ENCODE assay signal across 11 mouse cellular contexts in genomic region chr13:63113881-63114301, GRCm38 (mm10).
DNase-seq lines count a peak whose midpoint lies in the region; ATAC-seq and TF ChIP-seq lines count a peak whose summit lies in the region.
"Had no signal": no experiment of that assay in that cellular context is flagged by ENCODE, and none has a peak within 500 bp of the region (broad histone marks: within the 10 kb centered on the region; RNA-seq: fewer than 3 reads in every experiment).

No protein-coding gene starts in this region.

- H3K4me2 ChIP-seq in kidney, embryonic 14.5 days (replicated peaks; ENCODE audit: low read depth, low read length): no peak overlapping the region
- H3K4me2 ChIP-seq in midbrain, embryonic 12.5 days (replicated peaks): no peak overlapping the region
- H3K4me2 ChIP-seq: kidney, embryonic 15.5 days; neural tube, embryonic 13.5 days had no signal

- H3K36me3 ChIP-seq in kidney, adult 2 months (ENCODE audit: control insufficient read depth, insufficient read depth, low read length): no peaks in the 10 kb centered on the region
- H3K36me3 ChIP-seq in kidney, embryonic 14.5 days (ENCODE audit: control insufficient read depth, insufficient read depth, low read length): no peaks in the 10 kb centered on the region
- H3K36me3 ChIP-seq in midbrain, embryonic 12.5 days: no peaks in the 10 kb centered on the region
- H3K36me3 ChIP-seq: kidney, embryonic 15.5 days; neural tube, embryonic 13.5 days had no signal

- no peaks in the 10 kb centered on the region for H3K27me3 ChIP-seq in kidney, adult 2 months (replicated peaks; ENCODE audit: control insufficient read depth, insufficient read depth, low read length)
- H3K27me3 ChIP-seq in kidney, embryonic 14.5 days (ENCODE audit: control insufficient read depth, insufficient read depth, low read length): no peaks in the 10 kb centered on the region
- H3K27me3 ChIP-seq in midbrain, embryonic 12.5 days: no peaks in the 10 kb centered on the region
- H3K27me3 ChIP-seq: kidney, embryonic 15.5 days; neural tube, embryonic 13.5 days had no signal

- H3K9me3 ChIP-seq in kidney, embryonic 14.5 days (ENCODE audit: control insufficient read depth, low read length): no peaks in the 10 kb centered on the region
- peaks cover 5% of the 10 kb centered on the region; the same call in 1 of the 2 replicates for H3K9me3 ChIP-seq in midbrain, embryonic 12.5 days
- H3K9me3 ChIP-seq: kidney, embryonic 15.5 days; neural tube, embryonic 13.5 days had no signal

- H3K27ac ChIP-seq in kidney, adult 2 months (ENCODE audit: insufficient read depth, low read depth, low read length): peak overlapping the region; percentile 78; the same call in 1 of the 2 replicates
- H3K27ac ChIP-seq in kidney, embryonic 14.5 days (ENCODE audit: low read depth, low read length): no peak overlapping the region
- H3K27ac ChIP-seq in midbrain, embryonic 12.5 days (replicated peaks): peak overlapping the region; percentile 68
- H3K27ac ChIP-seq: neural tube, embryonic 13.5 days had no signal

- no peak overlapping the region for H3K4me3 ChIP-seq in kidney, adult 2 months (ENCODE audit: insufficient read depth, low read depth, low read length)
- no peak overlapping the region for H3K4me3 ChIP-seq in kidney, embryonic 14.5 days (ENCODE audit: low read length)
- H3K4me3 ChIP-seq in midbrain, embryonic 12.5 days: no peak overlapping the region
- H3K4me3 ChIP-seq: kidney, embryonic 15.5 days; neural tube, embryonic 13.5 days had no signal

- no peak for ATAC-seq in kidney, embryonic 14.5 days (ENCODE audit: low FRiP score, low TSS enrichment)
- peak; percentile 51; the same call in 1 of the 2 replicates for ATAC-seq in common myeloid progenitor, adult 5-6 weeks (replicated peaks; ENCODE audit: low read depth, poor library complexity, severe bottlenecking)
- peak; percentile 3; the same call in 1 of the 2 replicates for ATAC-seq in midbrain, embryonic 12.5 days (ENCODE audit: low FRiP score, low read depth)

- TF ChIP-seq CTCF in kidney, adult 2 months (conservative IDR thresholded peaks at IDR 0.05; ENCODE audit: insufficient read depth, insufficient read length, low read depth, low read length): no peak

- peak; percentile 25 for DNase-seq in adrenal gland, postnatal 10 days
- no peak for DNase-seq in adrenal gland, postnatal 25 days
- no peak for DNase-seq in kidney, adult 2 months
- DNase-seq in right cerebral cortex, postnatal 36 days (ENCODE audit: low spot score in 2 of 2): no peak
- no peak for DNase-seq in frontal cortex, postnatal 25 days (ENCODE audit: low spot score in 2 of 2)
- DNase-seq: gastrocnemius, postnatal 25 days had no signal

- peaks cover 8% of the 10 kb centered on the region for H3K4me1 ChIP-seq in kidney, adult 2 months (ENCODE audit: control insufficient read depth, insufficient read depth, low read length)
- peaks cover 16% of the 10 kb centered on the region for H3K4me1 ChIP-seq in kidney, embryonic 14.5 days (ENCODE audit: control insufficient read depth, insufficient read depth, low read length)
- H3K4me1 ChIP-seq in midbrain, embryonic 12.5 days: peaks cover 22% of the 10 kb centered on the region

- no peak for TF ChIP-seq POLR2A in kidney, adult 2 months (IDR thresholded peaks at IDR 0.05; ENCODE audit: low read depth, low read length)

- WGBS in kidney, adult 2 months: 81% methylated on average over 4 of the region's 4 CpGs
- WGBS in kidney, embryonic 14.5 days: 83% methylated on average over 4 of the region's 4 CpGs
- WGBS in midbrain, embryonic 12.5 days: 29% methylated on average over 4 of the region's 4 CpGs

- H3K9ac ChIP-seq in kidney, embryonic 14.5 days (ENCODE audit: low read depth, low read length): no peak overlapping the region
- no peak overlapping the region for H3K9ac ChIP-seq in midbrain, embryonic 12.5 days (replicated peaks)
- H3K9ac ChIP-seq: kidney, embryonic 15.5 days; neural tube, embryonic 13.5 days had no signal
